Mouse (Mus musculus): ENCODE measurements around the gene Zfp976.
"Not testable (repeated sequence)": the region's sequence is repeated elsewhere in the genome, so short reads cannot be mapped to it uniquely, and the experiment has no call there.

Zfp976 gene

DNA sequence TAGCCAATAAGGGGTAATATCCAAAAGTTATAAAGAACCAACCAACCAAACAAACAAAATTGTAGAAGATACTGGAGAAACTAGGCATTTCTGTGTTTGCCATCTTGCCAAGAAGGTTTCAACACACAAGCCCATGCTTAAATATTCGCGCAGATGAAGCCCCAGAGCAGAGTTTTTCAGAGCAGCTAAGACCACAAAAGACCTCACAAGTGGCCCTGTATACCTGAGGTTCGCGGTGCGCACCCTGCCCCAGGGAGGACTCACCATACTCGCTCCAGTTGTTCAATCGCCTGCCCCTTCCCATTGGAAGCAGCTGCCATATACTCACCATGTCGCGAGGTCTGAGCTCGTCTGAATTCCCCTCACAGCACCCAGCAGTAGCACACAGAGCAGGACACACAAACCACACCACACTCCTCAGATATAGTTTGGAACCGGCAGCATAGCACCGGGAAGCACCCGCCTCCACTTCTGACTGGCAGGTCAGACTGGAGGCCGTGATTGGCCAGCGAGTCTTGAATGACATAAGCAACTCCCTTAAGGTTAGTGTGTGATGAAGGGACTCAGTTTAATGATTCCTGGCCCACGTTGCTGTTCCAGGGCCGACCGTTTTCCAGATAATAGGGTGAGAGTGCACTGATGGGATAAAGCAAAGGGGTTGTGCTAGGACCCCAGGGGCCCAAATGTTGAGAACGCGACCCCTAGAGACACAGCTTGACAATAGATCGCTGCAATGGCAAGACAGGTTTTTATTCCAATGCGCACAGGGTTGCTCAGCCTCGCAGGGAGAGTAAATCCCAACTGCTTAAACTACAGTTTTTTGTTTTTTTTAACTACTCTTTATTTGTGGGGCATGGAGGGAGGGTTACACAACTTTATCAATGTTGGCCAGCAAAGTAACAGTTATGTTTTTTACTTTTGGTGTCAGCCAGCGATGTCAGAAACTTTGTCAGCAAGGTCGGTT is at the start of gene Zfp976:
Gene Zfp976, minus strand, starts transcription at position 437 of the 964 bp plus-strand sequence.
- peak in 1 of 2 experiments; percentile 9 for DNase-seq (ENCODE audit: low spot score in 2 of 2)

DNA sequence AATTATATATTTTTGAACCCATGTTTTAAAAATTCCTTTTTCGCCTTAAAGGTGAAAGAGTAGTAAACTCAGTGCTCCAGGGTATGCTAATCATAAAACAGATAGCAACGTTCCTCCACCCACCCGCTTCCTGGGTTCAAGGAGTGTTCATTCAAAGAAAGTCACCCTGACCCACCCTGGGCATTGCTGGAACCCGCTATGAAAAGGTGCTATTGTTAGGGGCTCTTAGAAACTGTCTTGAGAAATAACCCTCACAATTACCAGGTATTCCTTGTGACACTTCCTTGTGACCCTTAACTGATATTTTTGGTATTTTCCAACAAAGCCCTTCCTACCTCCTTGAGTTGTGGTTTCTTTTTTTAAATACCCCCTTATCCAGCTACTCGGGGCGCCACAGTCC is 37.7 kb upstream of the Zfp976 start:
- DNase-seq (ENCODE audit: low spot score in 2 of 2): not testable (repeated sequence)

DNA sequence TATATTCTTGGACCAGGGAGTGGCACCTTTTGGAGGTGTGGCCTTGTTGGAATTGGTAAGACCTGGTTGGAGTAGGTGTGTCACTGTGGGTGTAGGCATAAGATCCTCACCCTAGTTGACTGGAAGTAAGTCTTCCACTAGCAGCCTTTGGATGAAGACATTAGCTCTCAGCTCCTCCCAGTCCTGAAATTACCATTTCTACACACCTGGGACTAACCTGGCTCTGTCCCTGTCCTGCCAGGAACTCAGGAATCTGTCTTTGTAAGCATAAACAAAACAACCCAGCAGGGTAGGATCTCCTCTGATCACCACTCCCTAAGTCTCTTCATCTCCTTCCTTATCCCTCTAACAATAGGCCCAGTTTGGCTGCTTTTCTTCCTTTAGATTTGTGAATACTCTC is 37.3 kb upstream of the Zfp976 start:
- not testable (repeated sequence) for DNase-seq (ENCODE audit: low spot score in 2 of 2)

DNA sequence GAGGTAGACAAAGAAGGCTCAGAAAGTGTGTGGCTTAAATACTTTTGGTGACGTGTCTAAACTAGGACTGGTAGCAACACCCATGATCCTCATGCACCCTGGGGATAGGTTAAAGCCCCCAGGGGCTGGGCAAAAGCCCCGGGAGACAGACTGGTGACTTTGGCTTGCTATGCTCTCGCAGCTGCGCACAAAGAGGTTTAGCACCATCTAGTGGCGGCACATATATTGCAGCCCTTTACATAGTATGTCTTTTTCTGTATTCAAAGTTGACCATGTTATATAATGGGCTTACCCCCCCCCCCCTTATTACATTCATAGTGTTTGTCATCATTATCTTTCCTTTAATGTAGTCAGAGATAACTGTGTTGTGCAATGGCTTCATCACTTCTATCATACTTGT is 17.8 kb upstream of the Zfp976 start:
- DNase-seq (ENCODE audit: low spot score in 2 of 2): peak in 1 of 2 experiments; percentile 6

DNA sequence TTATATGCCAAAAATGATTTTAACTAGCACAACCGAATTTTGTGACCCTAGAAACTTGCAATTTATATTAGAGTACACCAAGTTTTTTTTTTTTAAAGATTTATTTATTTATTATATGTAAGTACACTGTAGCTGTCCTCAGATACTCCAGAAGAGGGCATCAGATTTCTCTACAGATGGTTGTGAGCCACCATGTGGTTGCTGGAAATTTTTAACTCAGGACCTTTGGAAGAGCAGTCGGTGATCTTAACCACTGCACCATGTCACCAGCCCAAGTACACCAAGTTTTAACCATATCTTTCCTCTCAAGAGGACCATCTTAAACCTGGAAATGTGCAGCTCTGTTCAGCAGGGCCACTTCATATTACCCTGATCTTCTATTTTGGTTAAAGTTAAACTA is 12.8 kb upstream of the Zfp976 start:
- not testable (repeated sequence) for DNase-seq (ENCODE audit: low spot score in 2 of 2)

DNA sequence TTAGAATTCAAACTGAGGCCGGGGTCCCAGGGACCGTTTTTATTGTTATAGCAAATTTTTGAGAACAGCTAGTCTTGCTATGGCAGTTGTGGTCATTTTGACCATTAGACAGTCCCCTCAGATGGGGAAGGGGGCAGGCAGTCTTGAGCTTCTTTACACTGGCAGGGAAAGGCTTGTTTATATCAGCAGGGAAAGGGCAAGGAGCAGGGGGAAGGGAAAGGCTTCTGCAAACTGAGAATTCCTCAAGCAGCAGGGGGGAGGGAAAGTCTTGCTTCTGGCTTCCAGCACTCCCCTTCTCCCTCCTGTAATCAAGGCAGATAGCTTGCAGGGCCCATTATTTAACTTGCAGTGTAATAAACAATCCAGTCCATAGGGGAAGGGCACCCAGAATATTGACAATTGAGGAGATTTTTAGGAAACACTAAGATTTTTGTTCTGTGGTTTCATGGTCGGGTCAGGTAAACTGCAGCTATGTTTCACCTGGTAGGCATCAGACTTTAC is 782 bp upstream of the Zfp976 start:
- DNase-seq (ENCODE audit: low spot score in 2 of 2): not testable (repeated sequence)

DNA sequence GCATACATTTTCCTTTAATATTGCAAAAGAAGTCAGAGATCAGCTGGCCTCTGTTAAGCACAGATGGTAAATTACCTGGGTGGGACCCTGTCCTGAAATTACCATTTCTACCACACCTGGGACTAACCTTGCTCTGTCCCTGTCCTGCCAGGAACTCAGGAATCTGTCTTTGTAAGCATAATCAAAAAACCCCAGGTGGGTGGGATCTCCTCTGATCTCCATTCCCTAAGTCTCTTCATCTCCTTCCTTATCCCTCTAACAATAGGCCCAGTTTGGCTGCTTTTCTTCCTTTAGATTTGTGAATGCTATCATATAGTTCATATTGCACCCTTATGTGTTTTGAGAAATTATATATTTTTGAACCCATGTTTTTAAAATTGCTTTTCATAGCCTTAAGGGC is 11.4 kb downstream of the Zfp976 start:
- DNase-seq (ENCODE audit: low spot score in 2 of 2): not testable (repeated sequence)

DNA sequence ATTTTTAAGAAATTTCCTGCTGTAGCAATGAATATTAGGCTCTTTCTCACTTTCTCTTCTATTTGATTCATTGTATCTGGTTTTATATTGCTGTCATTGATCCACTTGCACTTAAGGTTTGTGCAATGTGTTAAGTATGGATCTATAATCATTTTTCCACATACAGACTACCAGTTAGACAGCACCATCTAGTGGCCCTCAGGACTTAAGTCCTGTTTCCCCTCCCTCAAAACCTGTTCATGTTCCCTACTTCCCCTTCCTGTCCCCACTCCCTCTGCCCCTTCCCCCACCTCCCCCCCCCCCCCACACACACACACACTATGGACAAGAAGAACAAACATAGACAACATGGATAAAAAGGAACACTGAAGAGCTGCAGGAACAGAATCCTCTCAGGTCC is 46.7 kb downstream of the Zfp976 start:
- not testable (repeated sequence) for DNase-seq (ENCODE audit: low spot score in 2 of 2)

DNA sequence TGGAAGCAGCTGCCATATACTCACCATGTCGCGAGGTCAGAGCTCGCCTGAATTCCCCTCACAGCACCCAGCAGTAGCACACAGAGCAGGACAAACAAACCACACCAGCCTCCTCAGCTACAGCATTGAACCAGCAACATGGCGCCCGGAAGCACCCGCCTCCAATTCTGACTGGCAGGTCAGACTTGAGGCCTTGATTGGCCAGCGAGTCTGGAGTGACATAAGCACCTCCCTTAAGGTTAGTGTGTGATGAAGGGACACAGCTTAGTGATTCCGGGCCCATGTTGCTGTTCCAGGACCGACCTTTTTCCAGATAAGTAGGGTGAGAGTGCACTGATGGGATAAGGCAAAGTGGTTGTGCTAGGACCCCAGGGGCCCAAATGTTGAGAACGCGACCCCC is 50.0 kb downstream of the Zfp976 start, which contains the start of gene Zfp977:
Gene Zfp977, minus strand, starts transcription at position 135 of the 400 bp plus-strand sequence.
- DNase-seq (ENCODE audit: low spot score in 2 of 2): not testable (repeated sequence)

DNA sequence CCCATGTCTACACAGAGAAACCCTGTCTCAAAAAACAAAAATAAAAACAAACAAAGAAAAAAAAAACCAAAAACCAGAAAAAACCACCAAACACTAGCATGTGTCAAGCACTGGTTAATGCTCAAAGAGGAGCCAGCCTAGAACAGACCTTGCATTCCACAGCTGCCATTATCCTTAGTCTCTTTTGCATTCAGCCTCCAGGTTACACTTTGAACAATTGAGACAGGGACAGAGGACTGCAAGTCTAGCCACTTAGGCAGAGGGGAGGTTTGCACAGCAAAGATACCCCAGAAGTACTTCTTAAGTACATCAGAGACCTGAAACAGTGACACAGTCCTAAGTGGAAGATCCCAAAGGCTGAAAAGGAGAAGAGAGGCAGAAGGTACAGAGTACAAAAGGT is 51.1 kb downstream of the Zfp976 start:
- not testable (repeated sequence) for DNase-seq (ENCODE audit: low spot score in 2 of 2)

DNA sequence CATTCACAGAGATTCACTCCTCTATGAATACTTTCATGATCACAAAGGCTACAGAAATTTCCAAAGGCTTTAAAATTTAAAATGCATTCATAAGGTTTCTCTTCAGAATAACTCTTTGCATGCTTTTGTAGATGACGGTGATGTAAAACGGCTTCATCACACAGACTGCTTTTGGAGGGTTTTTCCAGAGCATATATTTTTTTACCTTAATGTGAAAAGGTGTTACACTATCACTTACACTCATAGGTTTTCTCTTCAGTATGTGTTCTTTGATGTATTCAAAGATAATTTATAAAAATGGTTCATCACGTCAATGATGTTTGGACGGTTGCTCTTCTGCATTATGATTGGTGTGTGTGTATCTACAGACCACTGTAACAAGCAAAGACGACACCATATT is 63.9 kb downstream of the Zfp976 start, which contains the start of gene Gm21028:
Gene Gm21028, minus strand, starts transcription at position 101 of the 400 bp plus-strand sequence.
- DNase-seq (ENCODE audit: low spot score in 2 of 2): no peak

Data from thymus, postnatal 10 days (tissue).